Mouse (Mus musculus): Measurements from ENCODE around the gene Tshb. TPM values are rescaled to one million over a fixed set of nuclear protein-coding genes. Genes with fewer than 3 reads are reported as not detected.

Tshb gene
- total and polyA plus RNA-seq, 2 experiments from 2014 or later, result 0.42 TPM; not detected in 1

DNA sequence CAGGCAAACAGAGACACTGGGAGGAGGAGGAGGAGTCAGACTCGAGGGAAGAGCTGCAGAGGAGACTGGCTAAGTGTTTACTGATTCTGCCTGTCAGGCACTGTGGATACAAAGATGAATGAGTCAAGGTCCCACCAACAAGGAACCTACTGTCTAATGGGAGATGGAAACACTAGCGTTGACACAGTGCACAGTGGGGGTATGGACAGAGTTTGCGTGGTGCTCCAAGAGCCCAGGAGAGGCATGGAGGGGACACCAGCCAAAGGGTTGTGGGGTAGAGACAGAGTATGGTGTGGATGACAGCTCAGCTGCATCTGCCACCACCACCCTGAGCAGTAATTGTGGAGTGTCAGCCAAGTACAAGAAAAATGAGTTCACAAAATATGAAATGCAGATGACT is 20.1 kb downstream of the Tshb start:
- ATAC-seq (ENCODE audit: low FRiP score) (peak; percentile 50; the same call in 1 of the 2 replicates), DNase-seq (ENCODE audit: low spot score) (peak; percentile 25)
- Histone ChIP-seq H3K27me3 (ENCODE audit: insufficient read depth, low read length) (no peaks in the 10 kb centered on the region), H3K27ac (ENCODE audit: low read depth, low read length) (no peak overlapping the region), H3K4me1 (ENCODE audit: insufficient read depth, low read length) (peaks cover 7% of the 10 kb centered on the region; the same call in 1 of the 2 replicates), H3K4me3 (ENCODE audit: low read depth, low read length) (no peak overlapping the region), H3K36me3 (ENCODE audit: insufficient read depth, low read length) (peaks cover 23% of the 10 kb centered on the region), H3K9ac (replicated peaks; ENCODE audit: low read length, poor library complexity, severe bottlenecking) (no peak overlapping the region), H3K9me3 (ENCODE audit: low read length) (no peaks in the 10 kb centered on the region), H3K4me2 (ENCODE audit: low read depth, low read length, poor library complexity, severe bottlenecking) (no peak overlapping the region)
- WGBS, result 62% methylated on average over 3 of the region's 3 CpGs
- TF ChIP-seq CTCF (IDR thresholded peaks at IDR 0.05), result no peak

DNA sequence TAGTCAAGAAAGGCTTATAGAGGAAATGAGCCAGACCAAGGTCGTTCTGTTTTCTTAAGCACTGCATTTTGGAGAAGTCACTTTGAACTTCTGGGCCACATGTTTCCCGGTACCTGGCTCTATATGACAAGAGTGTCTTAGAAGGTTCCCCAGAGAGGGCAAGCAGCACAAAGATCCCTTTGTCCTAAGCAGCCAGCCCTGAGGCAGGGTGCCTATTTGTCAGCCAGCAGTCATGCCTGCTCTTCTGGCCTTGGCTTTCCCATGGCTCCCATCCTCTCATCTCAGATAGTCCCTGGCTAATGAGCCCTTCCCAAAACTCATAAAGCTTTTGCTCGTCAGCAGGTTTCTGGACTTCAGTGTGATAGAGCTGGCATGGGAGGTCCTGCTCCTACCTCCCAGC is 22.3 kb downstream of the Tshb start:
- H3K9me3 ChIP-seq (ENCODE audit: low read length), result no peaks in the 10 kb centered on the region
- peaks cover 7% of the 10 kb centered on the region; the same call in 1 of the 2 replicates for H3K4me1 ChIP-seq (ENCODE audit: insufficient read depth, low read length)
- ATAC-seq (ENCODE audit: low FRiP score) (no peak), DNase-seq (ENCODE audit: low spot score) (no peak)
- no peak overlapping the region for H3K4me3 ChIP-seq (ENCODE audit: low read depth, low read length)
- no peak for TF ChIP-seq CTCF (IDR thresholded peaks at IDR 0.05)
- no peak overlapping the region for H3K9ac ChIP-seq (replicated peaks; ENCODE audit: low read length, poor library complexity, severe bottlenecking)
- H3K4me2 ChIP-seq (ENCODE audit: low read depth, low read length, poor library complexity, severe bottlenecking), result no peak overlapping the region
- no peaks in the 10 kb centered on the region for H3K27me3 ChIP-seq (ENCODE audit: insufficient read depth, low read length)
- H3K36me3 ChIP-seq (ENCODE audit: insufficient read depth, low read length), result peaks cover 15% of the 10 kb centered on the region
- WGBS, result 91% methylated on average over 3 of the region's 3 CpGs
- no peak overlapping the region for H3K27ac ChIP-seq (ENCODE audit: low read depth, low read length)

DNA sequence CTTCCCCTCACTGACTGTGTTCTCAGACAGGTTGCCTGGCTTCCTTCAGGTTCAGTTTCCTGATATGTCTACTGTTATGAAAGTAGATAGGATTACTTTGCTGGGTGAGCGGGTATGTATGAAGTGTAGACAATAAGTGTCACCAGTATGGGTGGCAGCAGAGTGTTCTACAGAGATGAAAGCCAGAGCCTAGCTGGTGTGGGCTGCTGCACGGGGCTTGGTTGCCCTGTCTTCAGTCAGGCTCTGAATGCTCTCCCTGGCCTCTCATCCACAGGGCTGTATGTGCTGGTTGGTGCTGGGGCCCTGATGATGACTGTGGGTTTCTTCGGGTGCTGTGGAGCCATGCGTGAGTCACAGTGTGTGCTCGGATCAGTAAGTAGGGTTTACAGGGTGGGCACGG is 25.5 kb downstream of the Tshb start:
- H3K9ac ChIP-seq (replicated peaks; ENCODE audit: low read length, poor library complexity, severe bottlenecking), result no peak overlapping the region
- H3K4me3 ChIP-seq (ENCODE audit: low read depth, low read length), result no peak overlapping the region
- no peak overlapping the region for H3K27ac ChIP-seq (ENCODE audit: low read depth, low read length)
- WGBS, result 78% methylated on average over 6 of the region's 6 CpGs
- no peaks in the 10 kb centered on the region for H3K27me3 ChIP-seq (ENCODE audit: insufficient read depth, low read length)
- peaks cover 23% of the 10 kb centered on the region for H3K36me3 ChIP-seq (ENCODE audit: insufficient read depth, low read length)
- no peaks in the 10 kb centered on the region for H3K9me3 ChIP-seq (ENCODE audit: low read length)
- H3K4me1 ChIP-seq (ENCODE audit: insufficient read depth, low read length), result no peaks in the 10 kb centered on the region
- DNase-seq (ENCODE audit: low spot score), result no peak
- ATAC-seq (ENCODE audit: low FRiP score), result no peak
- no peak overlapping the region for H3K4me2 ChIP-seq (ENCODE audit: low read depth, low read length, poor library complexity, severe bottlenecking)
- no peak for TF ChIP-seq CTCF (IDR thresholded peaks at IDR 0.05)

DNA sequence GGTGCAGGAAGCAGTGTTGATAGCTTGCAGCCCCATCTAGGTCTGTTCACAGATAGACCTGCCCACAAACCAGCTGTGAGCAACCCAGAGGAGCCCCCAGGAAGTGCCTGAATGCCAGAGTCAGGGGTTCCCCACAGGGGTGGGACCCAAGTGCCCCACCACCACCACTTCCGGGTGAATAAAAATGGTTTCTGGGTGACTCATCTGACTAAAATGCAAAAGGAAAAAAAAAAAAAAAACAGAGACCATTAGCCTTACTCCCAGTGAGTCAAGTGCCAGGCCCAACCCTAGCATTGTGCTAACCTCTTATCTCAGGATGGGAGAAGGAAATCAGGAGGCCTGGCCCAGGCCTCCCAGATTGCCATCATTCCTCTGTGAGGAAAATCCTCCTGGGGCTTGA is 26.7 kb downstream of the Tshb start:
- Histone ChIP-seq H3K4me3 (ENCODE audit: low read depth, low read length) (no peak overlapping the region), H3K27me3 (ENCODE audit: insufficient read depth, low read length) (no peaks in the 10 kb centered on the region), H3K9me3 (ENCODE audit: low read length) (no peaks in the 10 kb centered on the region), H3K27ac (ENCODE audit: low read depth, low read length) (no peak overlapping the region), H3K4me2 (ENCODE audit: low read depth, low read length, poor library complexity, severe bottlenecking) (no peak overlapping the region), H3K4me1 (ENCODE audit: insufficient read depth, low read length) (no peaks in the 10 kb centered on the region), H3K36me3 (ENCODE audit: insufficient read depth, low read length) (peaks cover 21% of the 10 kb centered on the region), H3K9ac (replicated peaks; ENCODE audit: low read length, poor library complexity, severe bottlenecking) (no peak overlapping the region)
- TF ChIP-seq CTCF (IDR thresholded peaks at IDR 0.05), result no peak
- no peak for ATAC-seq (ENCODE audit: low FRiP score)
- no peak for DNase-seq (ENCODE audit: low spot score)
- WGBS, result 60% methylated on average over 1 of the region's 1 CpGs

DNA sequence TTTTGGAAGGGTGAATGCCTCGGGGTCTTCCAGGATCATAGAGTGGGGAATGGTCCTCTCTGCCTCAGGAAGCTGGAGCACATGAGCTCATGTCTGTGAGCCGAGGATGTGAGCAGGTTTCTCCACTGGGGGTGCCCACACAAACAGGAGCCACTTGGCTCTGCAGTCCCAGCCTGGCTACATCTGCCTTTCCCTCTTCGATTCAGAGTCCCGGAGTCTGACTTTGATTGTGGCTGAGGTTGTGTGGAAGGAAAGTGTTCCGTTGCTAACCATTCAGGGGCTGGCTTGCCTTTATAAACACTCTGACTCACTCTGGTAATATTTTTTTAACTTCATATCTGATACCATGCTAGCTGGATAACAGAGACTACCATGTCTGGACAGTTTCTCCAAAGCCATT is 30.1 kb downstream of the Tshb start:
- Histone ChIP-seq H3K4me1 (ENCODE audit: insufficient read depth, low read length) (no peaks in the 10 kb centered on the region), H3K27me3 (ENCODE audit: insufficient read depth, low read length) (no peaks in the 10 kb centered on the region), H3K36me3 (ENCODE audit: insufficient read depth, low read length) (peaks cover 15% of the 10 kb centered on the region; the same call in 1 of the 2 replicates), H3K4me3 (ENCODE audit: low read depth, low read length) (no peak overlapping the region), H3K27ac (ENCODE audit: low read depth, low read length) (no peak overlapping the region), H3K9me3 (ENCODE audit: low read length) (no peaks in the 10 kb centered on the region), H3K4me2 (ENCODE audit: low read depth, low read length, poor library complexity, severe bottlenecking) (no peak overlapping the region), H3K9ac (replicated peaks; ENCODE audit: low read length, poor library complexity, severe bottlenecking) (no peak overlapping the region)
- WGBS, result 84% methylated on average over 5 of the region's 5 CpGs
- ATAC-seq (ENCODE audit: low FRiP score), result no peak
- no peak for DNase-seq (ENCODE audit: low spot score)
- TF ChIP-seq CTCF (IDR thresholded peaks at IDR 0.05), result no peak

DNA sequence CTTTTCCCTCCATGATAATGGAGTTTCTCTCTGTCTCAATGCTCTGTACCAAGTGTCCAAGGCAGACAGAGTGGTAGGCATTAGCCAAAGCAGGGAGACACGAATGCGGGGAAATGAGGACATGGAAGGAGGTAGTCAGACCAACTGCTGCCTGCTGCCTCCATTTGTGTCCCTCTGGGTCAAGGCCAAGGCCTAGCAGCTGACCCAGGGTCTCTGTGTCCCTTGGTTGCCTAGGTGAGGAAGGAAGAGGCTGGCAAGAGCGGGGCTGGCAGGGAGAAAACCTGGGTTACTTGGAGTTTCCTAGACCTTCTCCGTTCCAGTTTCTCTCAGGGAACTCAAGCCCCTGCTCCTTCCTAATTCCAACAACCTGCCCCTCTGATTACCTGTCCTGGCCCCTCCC is 30.5 kb downstream of the Tshb start:
- Histone ChIP-seq H3K4me3 (ENCODE audit: low read depth, low read length) (no peak overlapping the region), H3K9me3 (ENCODE audit: low read length) (no peaks in the 10 kb centered on the region), H3K4me2 (ENCODE audit: low read depth, low read length, poor library complexity, severe bottlenecking) (no peak overlapping the region), H3K27ac (ENCODE audit: low read depth, low read length) (no peak overlapping the region), H3K9ac (replicated peaks; ENCODE audit: low read length, poor library complexity, severe bottlenecking) (no peak overlapping the region), H3K27me3 (ENCODE audit: insufficient read depth, low read length) (no peaks in the 10 kb centered on the region), H3K36me3 (ENCODE audit: insufficient read depth, low read length) (peaks cover 15% of the 10 kb centered on the region; the same call in 1 of the 2 replicates), H3K4me1 (ENCODE audit: insufficient read depth, low read length) (no peaks in the 10 kb centered on the region)
- DNase-seq (ENCODE audit: low spot score), result no peak
- 92% methylated on average over 4 of the region's 4 CpGs for WGBS
- no peak for TF ChIP-seq CTCF (IDR thresholded peaks at IDR 0.05)
- ATAC-seq (ENCODE audit: low FRiP score), result no peak

All from midbrain, postnatal 0 days (tissue).